Mouse (Mus musculus) lung, postnatal 0 days (tissue): ENCODE data around the gene Rtbdn.

Experiments used
- CTCF ChIP-seq: IDR thresholded peaks from 2 replicates; pipeline ENCODE4 v1.5.1; 2016; ENCODE audit warnings: antibody characterized with exemption, mild to moderate bottlenecking
- EP300 ChIP-seq: IDR thresholded peaks from 2 replicates; pipeline ENCODE4 v1.6.1; 2016; ENCODE audit warnings: antibody characterized with exemption, mild to moderate bottlenecking, control low read depth

GRCm38 (mm10) chr8:84989311-84989731 is 42.5 kb downstream of the Rtbdn start:
- TF ChIP-seq CTCF (no peak), EP300 (no peak)
